Mouse (Mus musculus) 3134 (cell line): ENCODE measurements around the gene Cdh13.

ENCODE experiments used
- DNase-seq: peaks from one replicate; pipeline ENCODE4 v3.0.0-alpha.2; 2011; ENCODE audit warnings: low spot score; ENCODE audit not compliant: insufficient read length; ENCODE audit errors: extremely low read depth

Gene Cdh13

GRCm38 (mm10) chr8:119004821-119005220 is 721.3 kb downstream of the Cdh13 start:
- DNase-seq, result no peak

GRCm38 (mm10) chr8:119018675-119019074 is 735.1 kb downstream of the Cdh13 start:
- no peak for DNase-seq

- no peak for DNase-seq
These were observed 737.2 kb downstream of the Cdh13 start for GRCm38 (mm10) chr8:119020781-119021180.

- no peak for DNase-seq
These were observed 737.9 kb downstream of the Cdh13 start for GRCm38 (mm10) chr8:119021478-119021877.

GRCm38 (mm10) chr8:119022301-119022870 is 738.9 kb downstream of the Cdh13 start:
- DNase-seq, result no peak

GRCm38 (mm10) chr8:119033398-119033797 is 749.9 kb downstream of the Cdh13 start:
- no peak for DNase-seq

- DNase-seq, result no peak
These were observed 750.5 kb downstream of the Cdh13 start for GRCm38 (mm10) chr8:119034037-119034436.

GRCm38 (mm10) chr8:119035126-119035525 is 751.6 kb downstream of the Cdh13 start:
- no peak for DNase-seq

GRCm38 (mm10) chr8:119037571-119037970 is 754.0 kb downstream of the Cdh13 start:
- DNase-seq, result no peak

- no peak for DNase-seq
These were observed 755.8 kb downstream of the Cdh13 start for GRCm38 (mm10) chr8:119039358-119039757.

GRCm38 (mm10) chr8:119057876-119058275 is 774.3 kb downstream of the Cdh13 start:
- no peak for DNase-seq

DNA sequence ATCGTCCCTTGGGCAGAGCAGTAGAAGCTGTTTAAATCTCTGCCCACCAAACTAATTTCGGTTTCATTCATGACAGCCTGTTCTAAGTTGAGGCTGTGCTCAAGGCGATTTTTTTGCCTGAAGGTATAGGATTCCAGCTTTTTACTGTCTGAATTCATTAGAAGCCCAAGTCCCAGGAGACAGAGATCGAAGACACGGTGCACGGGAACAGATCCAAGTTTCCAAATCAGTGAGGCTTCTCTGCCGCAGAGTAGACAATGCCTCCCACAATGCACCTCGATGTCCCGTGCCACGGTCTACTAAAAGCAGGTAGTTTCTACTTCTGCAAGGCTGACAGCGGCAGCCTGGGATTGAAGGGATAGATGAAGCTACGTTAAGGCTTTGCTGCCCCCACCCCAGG is 778.1 kb downstream of the Cdh13 start:
- no peak for DNase-seq

DNA sequence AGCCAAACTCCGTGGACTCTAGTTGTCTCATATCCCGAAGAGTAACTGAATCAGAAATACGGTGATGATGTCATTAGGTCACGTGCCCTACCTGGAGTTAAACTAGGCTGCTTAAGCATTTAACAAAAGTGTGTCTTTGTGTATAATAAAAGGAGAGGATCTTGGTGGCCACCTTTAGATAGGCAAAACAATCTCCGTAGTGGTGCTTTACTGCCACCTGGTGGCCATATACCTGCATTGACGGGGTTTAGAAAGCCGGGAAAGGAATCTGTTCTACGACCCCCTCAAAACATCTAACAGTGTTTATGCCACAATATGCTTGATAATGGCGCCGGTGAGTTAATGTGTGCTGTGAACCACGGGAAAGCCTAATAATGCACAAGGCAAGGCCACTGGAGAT is 781.0 kb downstream of the Cdh13 start:
- DNase-seq, result no peak

GRCm38 (mm10) chr8:119072291-119072690 is 788.8 kb downstream of the Cdh13 start:
- no peak for DNase-seq

DNA sequence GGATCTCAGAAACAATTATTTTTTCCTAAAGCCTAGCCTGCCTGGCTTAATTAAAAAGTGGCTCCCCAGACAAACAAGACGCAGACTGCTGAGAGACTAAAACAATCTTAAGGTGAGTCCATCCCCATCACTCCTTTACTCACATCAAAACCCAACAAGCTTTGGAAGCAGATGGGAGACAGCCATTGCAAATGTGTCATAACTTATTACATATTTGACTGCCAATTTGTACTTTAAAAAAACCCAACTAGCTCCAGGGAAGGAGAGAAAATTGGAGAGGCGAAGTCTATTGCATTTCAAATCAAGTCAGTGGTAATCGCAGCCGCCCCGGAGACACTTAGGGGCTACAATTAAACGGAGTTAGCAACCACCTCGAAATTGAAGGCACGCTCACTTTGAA is 801.5 kb downstream of the Cdh13 start:
- DNase-seq, result no peak

- DNase-seq, result no peak
These were observed 814.7 kb downstream of the Cdh13 start for GRCm38 (mm10) chr8:119098261-119098660.

DNA sequence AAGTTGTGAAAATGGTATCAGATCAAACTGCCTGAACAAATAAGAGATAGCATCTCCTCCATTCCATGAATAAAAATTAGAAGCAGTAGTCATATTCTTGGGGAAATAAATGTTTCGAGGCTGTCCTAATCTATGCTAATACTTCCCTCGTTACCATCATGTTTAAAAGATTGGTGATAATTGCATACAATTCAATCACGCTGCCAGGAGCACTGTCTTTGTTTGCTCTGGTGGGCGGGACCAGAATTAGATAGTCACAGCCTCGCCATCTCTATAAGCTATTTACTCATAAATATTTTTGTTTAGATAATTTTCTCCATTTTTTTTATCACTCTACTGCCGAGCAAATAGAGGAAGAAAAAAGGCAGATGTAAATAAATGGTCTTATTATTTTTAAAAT is 819.3 kb downstream of the Cdh13 start:
- DNase-seq, result no peak

DNA sequence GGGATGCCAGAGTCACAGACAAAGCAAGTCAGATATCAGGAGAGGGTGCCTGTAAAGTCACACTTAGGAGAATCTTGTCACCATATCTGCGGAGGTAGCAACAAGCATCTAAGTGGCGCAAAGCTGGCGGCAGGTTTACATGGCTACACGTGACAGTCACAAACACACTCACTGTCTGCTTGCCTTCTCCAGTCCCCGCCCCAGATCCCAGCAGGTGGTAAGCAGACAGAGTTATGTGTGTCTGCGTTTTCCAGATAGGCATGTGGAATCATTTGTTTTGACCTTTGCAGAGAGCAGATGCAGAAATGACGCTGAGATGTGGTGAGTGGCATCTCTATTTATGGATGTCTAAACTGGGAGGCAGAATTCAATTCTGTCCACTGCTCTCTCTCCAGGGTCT is 826.1 kb downstream of the Cdh13 start:
- no peak for DNase-seq

- no peak for DNase-seq
These were observed 829.3 kb downstream of the Cdh13 start for GRCm38 (mm10) chr8:119112861-119113260.

DNA sequence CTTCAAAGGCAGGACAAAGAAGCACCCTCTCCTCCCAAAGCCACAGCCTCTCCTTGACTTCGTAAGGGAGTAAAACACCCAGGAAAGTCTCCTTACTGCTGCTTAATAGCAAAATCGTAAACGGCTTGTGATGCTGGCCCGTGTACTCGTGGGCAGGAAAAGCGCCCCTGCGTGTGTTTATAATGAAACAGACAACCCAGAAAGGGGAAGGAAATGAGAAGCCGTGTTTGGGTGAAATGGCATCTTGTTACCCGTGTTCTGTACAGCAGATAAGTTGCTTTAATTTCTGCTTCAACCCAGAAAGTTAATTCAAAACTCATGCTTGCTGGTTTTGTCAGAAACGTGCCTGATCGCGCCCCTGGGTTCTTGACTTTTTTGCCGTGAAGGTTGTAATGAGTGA is 837.7 kb downstream of the Cdh13 start:
- DNase-seq, result no peak

DNA sequence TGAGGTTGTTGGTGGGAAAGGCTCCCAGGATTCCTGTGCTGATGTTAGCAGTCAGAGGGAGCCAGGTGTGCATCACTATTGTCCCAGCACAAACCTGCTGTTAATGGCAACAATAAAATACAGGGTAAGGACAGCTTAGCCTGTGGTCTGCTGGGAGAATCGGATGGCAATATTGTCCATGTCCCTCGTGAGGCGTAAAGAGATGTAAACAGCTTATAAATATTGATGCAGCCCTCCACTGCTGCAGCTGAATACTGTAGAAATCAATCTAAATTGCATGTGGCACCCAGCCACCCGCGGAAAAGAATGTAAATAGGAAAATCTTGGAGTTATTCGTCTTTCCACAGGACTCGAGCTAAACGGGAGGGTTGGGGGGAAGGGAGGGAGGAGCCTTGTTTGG is 844.3 kb downstream of the Cdh13 start:
- no peak for DNase-seq

- no peak for DNase-seq
These were observed 844.7 kb downstream of the Cdh13 start for GRCm38 (mm10) chr8:119128266-119128665.

GRCm38 (mm10) chr8:119156454-119156921 is 873.0 kb downstream of the Cdh13 start:
- no peak for DNase-seq
